In genomic region chr6:134311346-134311745, GRCm38 (mm10) we compare ENCODE assay signal across 25 mouse cellular contexts.
DNase-seq lines count a peak whose midpoint lies in the region; ATAC-seq and TF ChIP-seq lines count a peak whose summit lies in the region.
"Had no signal": no experiment of that assay in that cellular context is flagged by ENCODE, and none has a peak within 500 bp of the region (broad histone marks: within the 10 kb centered on the region; RNA-seq: fewer than 3 reads in every experiment).

No protein-coding gene starts in this region.

- peak; percentile 7 for DNase-seq in gastrocnemius, postnatal 14 days
- DNase-seq in gastrocnemius, postnatal 36 days, result no peak
- DNase-seq in kidney, adult 9 months, result peak; percentile 12
- no peak for DNase-seq in kidney, adult 11 months
- DNase-seq in adrenal gland, postnatal 25 days, result peak; percentile 2
- peak; percentile 35 for DNase-seq in embryo, embryonic 10.5 days (ENCODE audit: low spot score)
- no peak for DNase-seq in lung, postnatal 0 days (ENCODE audit: low spot score)
- DNase-seq: B cell, adult 2 months; cerebellum, adult 11 months; cerebellum, adult 9-10 months; cerebellum, postnatal 36 days; gastrocnemius, postnatal 10 days; kidney, postnatal 4 days; left cerebral cortex, postnatal 4 days; lung, adult 2 months; lung, postnatal 14 days; thymus, postnatal 4 days had no signal

- ATAC-seq in lung, postnatal 0 days, result no peak
- ATAC-seq: activated CD4-positive, CD25-positive, alpha-beta regulatory T cell, adult 4 months; forebrain, embryonic 13.5 days; hindbrain, postnatal 0 days; intestine, embryonic 15.5 days; midbrain, embryonic 15.5 days had no signal

- H3K27me3 ChIP-seq in lung, postnatal 0 days (replicated peaks; ENCODE audit: insufficient read depth, low read length), result no peaks in the 10 kb centered on the region
- H3K27me3 ChIP-seq: forebrain, embryonic 13.5 days; heart, embryonic 12.5 days; intestine, embryonic 15.5 days; midbrain, embryonic 15.5 days had no signal

- no peak overlapping the region for H3K27ac ChIP-seq in lung, postnatal 0 days (ENCODE audit: low read length)
- H3K27ac ChIP-seq: forebrain, embryonic 13.5 days; hindbrain, postnatal 0 days; intestine, embryonic 15.5 days; liver, embryonic 14.5 days; midbrain, embryonic 10.5 days; midbrain, embryonic 15.5 days had no signal

- H3K9ac ChIP-seq in lung, postnatal 0 days (replicated peaks; ENCODE audit: low read depth), result no peak overlapping the region
- H3K9ac ChIP-seq: forebrain, embryonic 13.5 days; heart, embryonic 12.5 days; intestine, embryonic 15.5 days; liver, embryonic 14.5 days; midbrain, embryonic 15.5 days had no signal

- H3K9me3 ChIP-seq in lung, postnatal 0 days (ENCODE audit: low read length), result no peaks in the 10 kb centered on the region
- H3K9me3 ChIP-seq: forebrain, embryonic 13.5 days; heart, embryonic 12.5 days; intestine, embryonic 15.5 days; midbrain, embryonic 10.5 days; midbrain, embryonic 15.5 days had no signal

- H3K36me3 ChIP-seq in lung, postnatal 0 days (ENCODE audit: insufficient read depth, low read length), result no peaks in the 10 kb centered on the region
- H3K36me3 ChIP-seq: heart, embryonic 12.5 days; intestine, embryonic 15.5 days; midbrain, embryonic 10.5 days; midbrain, embryonic 15.5 days had no signal

- intact Hi-C loops in gastrocnemius, postnatal 14 days (cut with DNase I; ENCODE audit: low total_unique reads), result no loop called here
- intact Hi-C loops in gastrocnemius, postnatal 36 days (cut with DNase I), result no loop called here

- no peaks in the 10 kb centered on the region for H3K4me1 ChIP-seq in lung, postnatal 0 days (ENCODE audit: insufficient read depth, low read depth, low read length)
- H3K4me1 ChIP-seq: forebrain, embryonic 13.5 days; heart, embryonic 12.5 days; intestine, embryonic 15.5 days; midbrain, embryonic 10.5 days; midbrain, embryonic 15.5 days had no signal

- no peak overlapping the region for H3K4me2 ChIP-seq in lung, postnatal 0 days (replicated peaks; ENCODE audit: low read depth, low read length)
- H3K4me2 ChIP-seq: forebrain, embryonic 13.5 days; heart, embryonic 12.5 days; intestine, embryonic 15.5 days; midbrain, embryonic 15.5 days had no signal

- no peak for TF ChIP-seq EP300 in lung, postnatal 0 days (IDR thresholded peaks at IDR 0.05)

- TF ChIP-seq CTCF in lung, postnatal 0 days (IDR thresholded peaks at IDR 0.05), result no peak

- 87% methylated on average over 4 of the region's 4 CpGs for WGBS in lung, postnatal 0 days

- H3K4me3 ChIP-seq in lung, postnatal 0 days (ENCODE audit: low read depth, low read length), result no peak overlapping the region
- H3K4me3 ChIP-seq: forebrain, embryonic 13.5 days; heart, embryonic 12.5 days; intestine, embryonic 15.5 days; midbrain, embryonic 10.5 days; midbrain, embryonic 15.5 days had no signal

Comparison
In these comparisons a context has a peak if more than half of its experiments do, and no peak if none do; other contexts are left out.
1. DNase-seq: peak in gastrocnemius, postnatal 14 days (single experiment), kidney, adult 9 months (single experiment), adrenal gland, postnatal 25 days (single experiment) and embryo, embryonic 10.5 days (single experiment); none in gastrocnemius, postnatal 36 days (0 of 2), kidney, adult 11 months (single experiment) and lung, postnatal 0 days (single experiment).